Mouse (Mus musculus) cerebellum, adult 8-10 months (tissue): ENCODE results near the gene Nek8.
"Not testable (repeated sequence)": the region's sequence is repeated elsewhere in the genome, so short reads cannot be mapped to it uniquely, and the experiment has no call there.

Experiments used
- DNase-seq: peaks from one replicate; pipeline ENCODE4 v3.0.0; 2022

Gene Nek8

GRCm38 (mm10) chr11:78176402-78176862 lies at the start of gene Nek8, which contains the start of gene Tlcd1:
Gene Nek8 (minus strand): TSS chr11:78176675.
Gene Tlcd1 (plus strand): TSS chr11:78176711.
- DNase-seq, result peak; percentile 71

GRCm38 (mm10) chr11:78223586-78223985 lies 47.1 kb upstream of the Nek8 start:
- no peak for DNase-seq

- no peak for DNase-seq
Measured at GRCm38 (mm10) chr11:78215709-78216317, 39.3 kb upstream of the Nek8 start.

GRCm38 (mm10) chr11:78213086-78213817 lies 36.8 kb upstream of the Nek8 start:
- no peak for DNase-seq

- no peak for DNase-seq
Measured at GRCm38 (mm10) chr11:78211513-78211912, 35.0 kb upstream of the Nek8 start.

- no peak for DNase-seq
Measured at GRCm38 (mm10) chr11:78210615-78211014, 34.1 kb upstream of the Nek8 start.

GRCm38 (mm10) chr11:78209886-78210285 lies 33.4 kb upstream of the Nek8 start:
- no peak for DNase-seq

GRCm38 (mm10) chr11:78207190-78207589 lies 30.7 kb upstream of the Nek8 start:
- DNase-seq, result no peak

- DNase-seq, result no peak
Measured at GRCm38 (mm10) chr11:78205361-78206206, 29.1 kb upstream of the Nek8 start.

- DNase-seq, result no peak
Measured at GRCm38 (mm10) chr11:78204287-78204686, 27.8 kb upstream of the Nek8 start.

GRCm38 (mm10) chr11:78202372-78202771 lies 25.9 kb upstream of the Nek8 start:
- DNase-seq, result no peak

GRCm38 (mm10) chr11:78195101-78195863 lies 18.8 kb upstream of the Nek8 start:
- DNase-seq, result no peak

- DNase-seq, result no peak
Measured at GRCm38 (mm10) chr11:78194411-78195100, 18.1 kb upstream of the Nek8 start.

GRCm38 (mm10) chr11:78193113-78193512 lies 16.6 kb upstream of the Nek8 start, which contains the start of gene Proca1:
Gene Proca1 (plus strand): TSS chr11:78193392.
- no peak for DNase-seq

GRCm38 (mm10) chr11:78190041-78190440 lies 13.6 kb upstream of the Nek8 start:
- DNase-seq, result no peak

GRCm38 (mm10) chr11:78189234-78190040 lies 13.0 kb upstream of the Nek8 start:
- no peak for DNase-seq

GRCm38 (mm10) chr11:78188331-78189233 lies 12.1 kb upstream of the Nek8 start, which contains the start of gene Rab34:
Gene Rab34 (plus strand): TSS chr11:78188430.
- DNase-seq, result no peak

GRCm38 (mm10) chr11:78184702-78185101 lies 8.2 kb upstream of the Nek8 start:
- DNase-seq, result not testable (repeated sequence)

GRCm38 (mm10) chr11:78183884-78184514 lies 7.5 kb upstream of the Nek8 start:
- DNase-seq, result no peak
